Mouse (Mus musculus) spleen, postnatal 36 days (tissue): ENCODE measurements around the gene Kiz.

ENCODE experiments used
- DNase-seq, 2 experiments: peaks; one replicate each; pipeline ENCODE4 v3.0.0; 2022; ENCODE audit warnings: low spot score in 2 of 2, mixed read lengths in 1 of 2

Kiz gene

DNA sequence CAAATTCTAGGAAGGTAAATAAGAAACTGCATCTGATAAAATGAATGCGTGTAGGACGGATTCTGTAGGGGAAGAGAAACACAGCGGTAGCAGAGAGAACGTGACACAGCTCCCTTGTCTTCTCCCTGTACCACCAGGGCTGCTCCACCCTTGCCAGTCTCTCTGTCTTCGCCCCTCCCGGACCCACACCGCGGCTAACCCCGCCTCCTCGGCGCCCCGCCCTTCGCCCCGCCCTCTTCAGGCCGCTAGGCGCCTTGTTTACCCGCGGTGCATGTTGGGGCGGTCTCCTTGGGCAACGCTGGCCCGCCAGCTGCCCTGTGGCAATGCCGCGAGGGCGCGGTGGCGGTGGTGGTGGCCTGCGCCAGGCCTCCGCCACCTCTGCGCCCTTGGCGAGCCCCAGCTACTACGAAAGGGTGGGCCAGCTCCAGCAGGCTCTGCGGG is at the start of gene Kiz:
Gene Kiz (plus strand): TSS at position 266 of the 441 bp plus-strand sequence.
- DNase-seq, result peak; percentile 92 to 94

DNA sequence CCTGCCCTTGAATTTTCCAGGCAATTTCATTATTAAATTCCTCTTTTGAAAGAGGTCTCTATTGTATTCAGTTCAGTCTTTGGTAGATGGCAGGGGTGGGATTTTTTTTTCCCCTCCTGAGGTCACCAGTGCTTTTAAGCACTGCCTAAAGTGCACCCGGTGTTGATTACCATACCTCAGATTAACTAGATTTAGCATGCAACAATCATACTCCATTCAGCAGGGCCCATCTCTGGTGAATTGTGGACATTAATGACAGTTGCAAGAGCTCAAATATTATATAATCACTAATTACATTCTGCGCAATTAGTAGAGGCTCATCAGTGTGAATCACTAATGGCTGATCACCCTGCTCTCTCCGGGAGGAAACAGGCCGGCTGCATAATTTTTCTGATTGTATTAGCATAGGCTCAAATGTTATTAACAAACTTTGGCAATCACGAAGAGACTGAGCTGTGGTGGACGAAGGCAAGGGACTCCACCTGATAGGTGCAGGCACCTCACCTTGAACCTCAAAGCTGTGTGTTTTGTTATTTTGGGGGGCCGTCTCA is 45.9 kb upstream of the Kiz start:
- no peak for DNase-seq

DNA sequence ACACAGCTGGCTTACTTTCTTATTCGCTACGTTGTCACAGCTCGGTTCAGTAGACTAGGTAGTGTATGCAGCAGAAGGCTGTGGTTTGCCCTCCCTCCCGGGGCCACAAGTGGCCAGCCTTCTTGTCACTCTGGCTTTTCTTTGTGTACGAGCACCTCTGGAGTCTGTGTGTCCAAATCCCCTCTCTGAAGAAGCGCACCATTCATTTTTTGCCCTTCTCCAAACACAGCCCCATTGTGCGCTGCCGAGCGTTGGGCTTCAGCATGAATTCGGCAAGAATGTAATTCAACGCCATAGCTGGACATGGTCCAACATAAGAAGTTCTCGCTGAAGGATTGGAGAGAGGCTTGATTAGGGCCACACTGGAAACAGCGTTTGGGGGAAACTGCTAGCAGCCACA is 45.0 kb upstream of the Kiz start:
- no peak for DNase-seq

DNA sequence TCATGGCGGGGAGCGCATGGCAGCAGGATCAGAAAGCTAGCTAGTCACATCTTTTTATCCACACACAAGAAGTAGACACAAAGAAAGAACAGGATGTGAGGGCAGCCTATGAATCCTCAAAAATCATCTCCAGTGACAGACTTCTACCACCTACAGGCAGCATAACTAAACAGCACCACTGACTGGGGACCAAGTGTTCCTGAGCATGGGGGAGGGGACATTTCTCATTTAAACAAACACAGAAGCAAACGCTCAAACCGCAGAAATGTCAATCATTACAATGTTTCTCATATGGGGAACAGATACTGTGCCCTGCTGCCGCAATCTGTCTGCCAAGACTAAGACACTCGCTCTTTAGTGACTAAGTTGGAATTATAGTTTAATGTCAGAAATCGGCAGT is 40.7 kb upstream of the Kiz start:
- no peak for DNase-seq

DNA sequence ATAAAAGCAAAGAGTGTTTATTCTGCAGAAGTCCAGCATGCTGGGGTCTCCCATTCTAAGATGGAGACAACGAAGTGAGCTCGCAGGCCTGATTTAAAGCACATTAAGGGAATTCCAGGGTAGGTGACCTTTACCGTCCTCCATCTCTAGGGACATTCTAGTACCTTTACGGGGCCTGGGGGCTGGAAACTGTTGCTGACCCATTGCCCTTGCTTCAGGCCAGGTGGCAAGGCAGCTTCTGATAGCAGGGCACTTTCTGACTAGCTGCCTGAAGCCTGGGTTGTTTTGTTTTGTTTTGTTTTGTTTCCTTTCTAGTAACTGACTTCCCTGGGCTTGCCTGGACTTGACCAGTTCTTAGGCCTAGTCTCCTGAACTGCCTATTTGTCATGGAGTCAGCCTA is 36.6 kb upstream of the Kiz start:
- DNase-seq, result no peak

DNA sequence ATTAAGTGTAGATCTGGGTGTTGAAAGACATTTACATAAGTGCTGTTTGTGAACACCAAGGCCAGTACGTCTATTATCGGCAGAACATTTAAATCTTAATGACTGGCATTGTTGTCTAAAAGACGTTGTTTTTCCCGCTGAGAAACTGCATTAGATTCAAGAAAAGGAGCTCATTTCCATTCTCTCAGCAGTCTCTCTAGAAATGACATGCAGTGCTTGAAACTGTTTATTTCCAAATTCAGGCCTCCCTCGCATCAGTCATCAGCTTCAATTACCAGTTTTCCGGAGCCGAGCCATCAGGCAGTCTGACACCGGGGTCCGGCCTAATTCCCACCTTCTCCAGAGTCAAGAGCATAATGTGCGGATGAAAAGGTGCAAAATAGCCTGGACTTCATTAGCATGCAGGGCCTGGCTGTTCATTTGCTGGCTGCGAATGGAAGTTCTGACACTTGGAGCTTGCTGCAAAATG is 32.1 kb upstream of the Kiz start:
- DNase-seq, result no peak

DNA sequence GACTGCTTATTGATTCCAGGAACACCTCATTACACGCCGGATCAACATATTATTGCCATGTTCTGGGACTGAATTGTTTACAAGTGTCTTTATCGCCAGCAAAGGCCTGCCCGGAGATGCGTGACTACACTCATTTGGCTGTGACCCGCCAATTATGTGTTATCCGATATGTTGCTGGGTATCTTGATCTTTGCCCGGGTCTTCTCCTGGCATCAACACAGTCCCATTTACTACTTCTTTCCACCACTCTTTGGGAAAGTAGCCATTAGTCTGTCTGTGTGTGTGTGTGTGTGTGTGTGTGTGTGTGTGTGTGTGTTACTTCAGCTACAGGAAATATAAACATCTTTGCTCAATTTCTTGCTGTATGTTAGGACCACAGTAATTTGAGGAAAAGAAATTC is 31.6 kb upstream of the Kiz start:
- no peak for DNase-seq

DNA sequence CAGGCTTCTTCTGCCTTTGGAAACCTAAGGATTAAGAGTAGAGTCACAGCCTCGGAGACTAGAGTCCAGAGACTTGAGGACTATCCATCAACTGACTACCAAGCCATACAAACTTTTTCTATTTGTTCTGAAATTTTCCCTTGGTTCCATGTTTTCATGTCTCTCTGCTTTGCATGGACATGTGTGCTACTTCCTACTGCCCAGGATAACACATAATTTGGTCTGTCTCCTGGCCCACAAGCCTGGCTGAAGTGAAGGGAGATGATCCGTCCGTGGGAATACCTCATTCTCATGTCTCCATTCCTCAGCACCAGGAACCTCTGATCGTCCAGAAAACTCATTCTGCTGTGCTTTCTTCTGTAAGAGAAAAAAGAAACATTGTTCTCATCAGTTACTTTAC is 27.7 kb upstream of the Kiz start:
- DNase-seq, result no peak

DNA sequence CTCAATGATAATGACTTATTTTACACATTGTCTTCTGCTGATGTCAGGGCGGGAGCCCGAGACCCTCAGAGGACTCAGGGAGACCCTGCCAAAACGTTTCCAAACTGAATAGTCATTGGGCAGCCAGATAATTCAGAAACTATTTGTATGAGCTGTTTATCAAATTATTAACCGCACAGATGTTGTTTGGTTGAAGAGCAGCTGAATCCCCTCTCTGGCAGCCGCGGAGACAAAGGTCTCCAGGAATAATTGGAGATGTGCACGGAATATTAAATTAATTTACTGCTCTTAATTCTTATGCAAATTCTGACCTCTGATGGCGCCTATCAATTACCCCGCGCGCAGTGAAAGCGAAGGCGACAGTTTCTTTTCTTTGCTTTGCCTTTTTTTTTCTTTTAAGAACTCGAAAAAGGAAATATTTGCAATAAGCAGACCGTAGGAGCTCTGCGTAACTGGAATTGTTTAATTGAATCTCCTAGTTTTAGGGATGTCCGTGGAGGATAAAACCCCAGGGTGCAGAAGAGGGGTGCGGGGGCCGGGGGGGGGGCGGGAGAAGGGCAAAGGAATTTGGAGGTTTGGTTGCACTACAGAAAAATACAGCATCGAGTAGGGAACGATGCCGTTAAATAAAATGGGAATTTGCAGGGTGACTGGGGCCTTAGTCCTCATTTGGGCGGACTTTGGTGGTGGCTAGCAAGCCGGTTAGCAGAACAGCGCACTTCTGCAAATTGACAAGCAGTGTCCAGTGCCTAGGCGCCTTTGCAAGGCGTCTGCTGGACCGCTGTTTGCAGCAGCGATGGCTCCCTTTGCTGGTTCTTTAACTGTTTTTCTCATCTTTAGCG is 22.2 kb upstream of the Kiz start:
- DNase-seq, result no peak

DNA sequence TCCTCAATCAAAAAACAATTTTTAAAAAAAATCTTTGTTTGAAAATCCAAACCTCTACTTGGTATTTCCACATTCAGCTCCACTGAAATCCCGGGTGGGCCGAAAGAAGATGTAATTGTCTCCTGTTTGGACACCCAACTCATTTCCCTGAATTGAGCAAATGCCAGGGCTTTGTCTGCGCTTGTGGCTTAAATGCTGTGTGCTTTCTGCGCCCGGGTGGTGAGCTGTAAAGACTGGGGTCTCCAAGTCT is 21.7 kb upstream of the Kiz start:
- no peak for DNase-seq

DNA sequence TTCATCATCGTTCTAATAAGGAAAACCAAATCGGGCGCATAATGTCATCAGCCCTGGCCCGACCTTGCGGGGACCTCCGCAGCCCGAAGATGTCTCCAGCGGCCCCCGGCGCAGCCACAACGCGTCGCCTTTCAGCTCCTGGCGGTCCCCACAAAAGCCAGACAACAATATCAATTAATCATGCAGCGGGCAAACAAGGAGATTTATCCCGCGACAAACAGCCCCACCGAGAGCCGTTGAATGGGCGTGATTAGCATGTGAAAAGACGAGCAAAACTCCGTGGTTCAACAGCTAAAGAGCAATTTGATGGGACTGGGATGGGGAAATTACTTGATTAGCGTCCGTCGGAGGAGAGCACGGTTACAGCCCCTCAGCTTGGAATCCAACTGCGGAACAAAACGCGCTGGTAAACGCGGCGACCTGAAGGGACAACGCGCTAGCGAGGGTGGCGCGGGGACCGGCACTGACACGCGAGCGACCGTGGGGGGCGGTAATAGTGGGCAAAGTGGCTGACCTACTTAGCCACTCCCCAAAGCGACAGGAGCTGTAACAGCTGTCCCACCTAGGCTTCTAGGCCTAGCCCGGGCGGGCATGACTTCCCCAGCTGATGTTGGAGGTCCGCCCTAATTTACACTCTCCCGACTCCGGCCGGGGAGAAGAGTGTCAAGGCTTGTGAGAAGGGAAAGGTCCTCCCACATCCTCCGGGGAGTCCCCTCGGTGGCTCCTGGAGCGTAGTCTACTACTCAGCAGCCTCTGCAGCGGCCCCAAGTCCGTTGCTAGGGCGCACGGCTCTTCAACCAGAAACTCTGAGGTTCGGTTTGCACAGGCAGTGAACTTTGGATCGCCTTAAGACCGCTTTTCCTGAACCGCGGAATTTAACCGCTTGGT is 21.1 kb upstream of the Kiz start:
- DNase-seq, result no peak

DNA sequence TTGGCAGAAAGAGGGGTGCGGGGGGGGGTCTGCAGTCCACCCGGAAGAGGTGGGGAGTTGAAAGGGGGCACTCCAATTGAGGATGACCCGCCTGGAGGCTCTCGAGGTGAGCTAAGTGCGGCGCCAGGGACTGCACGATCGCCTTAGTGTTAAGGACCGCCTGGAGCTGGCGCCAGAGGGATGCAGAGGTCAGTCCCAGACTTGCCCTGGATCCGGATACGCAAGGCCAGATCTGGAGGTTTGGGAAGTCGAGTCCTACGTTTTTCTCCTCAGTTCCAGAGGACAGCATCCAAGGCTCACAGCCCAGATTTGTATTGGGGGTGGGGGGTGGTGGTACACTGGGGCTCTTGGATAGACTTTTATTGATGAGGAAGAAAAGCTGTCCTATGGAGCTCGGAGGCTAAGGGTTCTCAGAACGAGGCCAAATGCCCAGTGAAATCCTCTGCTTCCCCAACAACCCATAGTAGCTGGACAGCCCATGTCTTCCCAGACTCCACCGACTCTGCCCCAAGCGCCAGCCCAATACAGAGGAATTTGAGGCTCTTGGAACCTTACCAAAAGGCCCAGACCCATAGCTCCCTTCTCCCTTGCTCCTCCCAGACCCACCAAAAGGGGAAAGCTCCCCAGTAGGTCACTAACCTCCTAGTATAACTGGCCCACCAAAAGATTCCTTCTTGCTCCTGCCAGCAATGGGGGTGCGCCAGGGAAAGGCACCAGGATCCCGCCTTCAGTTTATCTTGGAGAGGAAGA is 20.2 kb upstream of the Kiz start:
- DNase-seq, result no peak

DNA sequence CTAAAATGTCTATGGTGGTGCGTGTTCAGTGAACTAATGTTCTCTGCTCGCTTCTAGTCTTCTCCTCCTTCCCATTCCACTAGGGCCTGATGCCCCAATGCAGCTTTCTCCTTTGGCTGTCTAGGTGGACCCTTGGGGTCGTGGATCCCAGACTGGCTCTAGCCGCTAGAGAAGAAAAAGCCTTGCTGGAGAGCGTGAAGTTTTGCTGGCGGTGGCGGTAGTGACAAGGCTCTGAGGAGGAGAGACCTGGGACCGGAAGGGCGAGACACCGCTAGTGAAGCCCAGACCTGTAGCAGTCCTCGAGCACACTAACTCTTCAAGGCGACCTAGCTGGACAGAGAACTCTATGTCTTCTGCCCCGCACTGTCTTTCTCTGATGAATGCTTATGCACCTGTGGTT is 19.4 kb upstream of the Kiz start:
- no peak for DNase-seq

DNA sequence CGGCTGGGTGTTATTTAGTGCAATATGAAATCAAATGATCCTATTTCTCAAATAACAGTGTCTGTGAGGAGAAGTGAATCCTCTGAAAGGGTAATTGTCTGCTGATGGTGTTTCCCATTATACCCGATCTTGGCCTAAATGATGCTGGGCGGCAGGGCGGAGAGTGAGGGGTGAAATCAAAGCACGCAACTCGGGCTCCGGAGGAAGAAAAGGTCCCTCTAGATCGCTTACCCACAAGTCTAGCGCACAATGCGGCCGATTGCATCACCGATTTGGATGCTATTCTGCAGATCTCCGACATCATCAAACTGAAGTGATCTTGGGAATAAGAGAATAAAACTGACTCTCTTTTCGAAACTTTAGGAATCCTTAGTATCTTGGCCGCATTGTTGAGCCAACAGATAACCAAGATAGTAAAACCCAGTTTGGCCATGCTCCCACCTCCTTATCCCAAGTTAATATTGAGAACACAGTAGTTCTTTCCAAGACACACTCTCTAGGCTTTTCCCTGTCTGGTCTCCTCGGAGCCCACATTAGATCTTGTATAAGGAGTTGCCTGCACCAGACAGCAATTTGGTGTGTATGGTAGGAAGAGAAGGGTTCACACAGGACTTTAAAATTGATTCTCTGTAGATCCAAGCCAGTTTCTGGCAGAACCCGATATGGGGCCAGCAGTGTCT is 18.7 kb upstream of the Kiz start:
- no peak for DNase-seq

DNA sequence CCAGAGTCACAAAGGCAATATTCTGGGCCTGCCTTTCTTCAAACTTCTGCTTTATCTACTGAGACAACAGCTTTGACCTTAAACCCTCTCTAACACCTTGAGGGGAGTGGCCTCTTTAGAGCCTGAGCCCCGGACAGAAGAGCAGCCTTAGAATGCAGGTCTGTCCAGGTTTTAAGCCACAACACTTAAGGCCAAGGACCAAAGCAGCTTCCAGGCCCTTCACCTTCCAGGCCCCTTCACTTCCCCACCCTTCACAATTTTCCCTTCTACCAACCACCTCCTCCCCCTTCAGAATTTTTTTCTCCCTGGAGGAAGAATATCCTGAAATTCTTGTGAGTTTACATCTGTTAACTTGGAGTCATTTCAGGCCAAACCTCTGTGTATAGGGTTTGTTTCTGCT is 18.0 kb upstream of the Kiz start:
- no peak for DNase-seq

DNA sequence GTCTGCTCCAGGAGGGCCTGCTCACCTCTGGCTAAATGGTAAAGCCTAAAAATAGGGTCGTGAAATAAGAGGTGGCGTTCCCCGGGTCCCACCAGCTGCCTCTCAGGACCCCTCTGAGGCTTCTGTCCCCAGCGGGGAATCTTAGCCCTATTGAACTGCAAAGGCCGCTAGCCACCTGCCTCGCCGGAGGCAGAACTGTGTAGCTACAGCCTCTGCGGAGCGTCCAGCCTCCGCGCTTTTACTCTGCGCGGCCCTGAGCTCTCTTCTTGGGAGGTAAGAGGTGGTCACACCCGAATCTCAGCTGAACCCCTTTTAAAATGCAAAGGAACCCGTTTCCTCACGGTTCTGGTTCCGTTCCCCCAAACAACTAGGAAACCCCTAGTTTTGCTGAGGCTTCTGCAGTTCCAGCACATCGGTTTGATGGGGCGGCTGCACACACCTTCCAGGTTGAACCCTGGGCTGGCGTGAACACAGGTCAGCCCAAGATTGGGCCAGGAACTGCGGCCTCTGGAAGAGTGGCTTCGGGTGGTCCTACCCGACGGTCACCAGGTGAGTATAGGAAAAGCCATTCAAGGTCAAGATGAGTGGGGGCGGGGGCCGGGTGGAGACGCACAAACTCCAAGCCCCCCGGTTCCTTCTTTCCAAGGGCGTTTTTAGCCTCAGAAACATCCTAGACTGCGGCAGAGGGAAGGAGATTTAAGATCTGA is 16.9 kb upstream of the Kiz start:
- DNase-seq, result no peak

DNA sequence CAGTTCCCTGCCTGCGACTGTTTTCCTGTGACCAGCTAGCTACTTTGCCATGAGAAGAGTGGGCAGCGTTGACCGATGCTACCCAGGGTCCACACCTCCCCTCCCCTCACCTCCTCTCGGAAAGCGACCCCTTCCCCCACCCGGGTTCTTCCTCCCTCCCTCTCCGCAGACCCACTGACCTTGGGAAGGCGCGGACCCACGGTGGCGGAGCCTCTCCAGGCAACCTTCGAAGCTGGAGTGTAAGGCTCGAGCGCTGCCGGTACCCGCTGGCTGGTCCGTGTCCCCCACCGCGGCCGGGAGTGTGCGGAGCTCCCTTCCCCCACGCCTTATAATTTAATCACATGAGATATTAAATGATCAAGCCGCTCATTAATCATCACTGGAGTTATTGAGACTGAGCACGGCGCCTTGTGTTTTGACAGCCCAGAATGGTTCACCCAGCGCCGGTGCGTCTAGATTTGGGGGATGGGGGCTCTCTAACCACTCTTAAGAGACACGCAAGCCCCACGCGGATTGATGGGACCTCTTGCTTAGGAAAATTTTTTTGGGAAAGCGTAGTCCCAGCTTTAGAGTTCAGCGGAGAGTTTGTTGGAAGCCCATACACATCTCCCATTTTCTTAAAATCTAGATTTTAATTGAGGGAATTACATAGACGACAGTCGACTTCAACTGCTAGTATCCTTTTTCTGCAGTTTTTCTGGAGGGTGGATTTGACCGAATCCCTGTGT is 16.2 kb upstream of the Kiz start:
- DNase-seq, result no peak

DNA sequence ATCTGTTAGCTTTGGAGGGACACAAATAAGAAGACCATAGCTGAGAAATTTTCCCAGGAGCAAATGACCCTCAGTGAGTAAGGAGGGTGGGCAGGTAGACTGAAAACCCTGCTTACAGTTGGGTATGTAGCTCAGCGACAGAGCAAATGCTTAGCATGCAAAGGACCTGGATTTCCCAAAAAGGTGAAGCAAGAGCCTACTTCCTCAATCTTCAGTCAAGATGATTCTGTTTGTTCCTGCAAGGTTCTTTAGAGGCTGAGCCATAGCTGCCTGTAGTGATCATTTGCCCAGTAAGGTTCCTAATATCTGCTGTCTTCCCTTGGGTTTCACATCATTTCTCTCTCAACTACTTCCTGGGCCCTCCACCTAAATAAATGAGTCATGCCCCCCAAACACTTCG is 7.8 kb upstream of the Kiz start:
- no peak for DNase-seq

DNA sequence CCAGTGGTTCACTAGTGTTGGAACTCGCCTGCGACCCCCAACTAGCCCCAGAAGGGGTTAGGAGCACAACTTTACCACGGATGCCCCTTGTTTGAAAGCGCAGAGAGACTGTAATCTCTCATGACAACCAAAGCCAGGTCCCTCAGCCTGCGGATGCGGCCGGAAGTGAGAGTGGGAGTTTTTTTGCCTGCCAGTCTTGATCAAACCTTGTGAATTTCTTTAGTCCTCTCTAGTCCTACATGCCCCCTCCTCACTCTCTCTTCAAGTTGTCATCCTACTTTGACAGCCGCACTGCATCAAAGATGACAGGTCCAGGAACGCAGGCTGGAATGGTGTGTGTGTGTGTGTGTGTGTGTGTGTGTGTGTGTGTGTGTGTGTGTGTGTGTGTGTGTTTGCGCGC is 456 bp downstream of the Kiz start:
- DNase-seq, result peak; percentile 35 to 48

DNA sequence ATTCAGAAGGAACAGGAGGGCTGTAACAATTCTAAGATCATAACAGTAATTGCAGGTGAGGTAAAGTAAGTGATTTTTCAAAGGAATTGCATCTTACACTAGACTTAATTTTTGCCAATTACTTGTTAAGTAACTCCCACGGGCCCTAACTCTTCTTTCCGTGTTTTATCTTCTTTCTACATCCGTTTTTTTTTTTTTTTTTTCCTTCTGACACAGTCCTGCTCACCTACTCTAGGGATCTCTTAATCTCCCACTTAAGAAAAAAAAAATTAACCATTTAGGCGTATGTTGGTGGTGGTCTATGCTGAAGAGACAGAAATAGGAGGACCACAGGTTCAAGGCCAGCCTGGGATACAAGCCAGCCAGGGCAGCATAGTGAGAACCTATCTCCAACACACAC is 1.2 kb downstream of the Kiz start:
- no peak for DNase-seq
